Mouse (Mus musculus): ENCODE results near the gene 4930562C15Rik.

DNA sequence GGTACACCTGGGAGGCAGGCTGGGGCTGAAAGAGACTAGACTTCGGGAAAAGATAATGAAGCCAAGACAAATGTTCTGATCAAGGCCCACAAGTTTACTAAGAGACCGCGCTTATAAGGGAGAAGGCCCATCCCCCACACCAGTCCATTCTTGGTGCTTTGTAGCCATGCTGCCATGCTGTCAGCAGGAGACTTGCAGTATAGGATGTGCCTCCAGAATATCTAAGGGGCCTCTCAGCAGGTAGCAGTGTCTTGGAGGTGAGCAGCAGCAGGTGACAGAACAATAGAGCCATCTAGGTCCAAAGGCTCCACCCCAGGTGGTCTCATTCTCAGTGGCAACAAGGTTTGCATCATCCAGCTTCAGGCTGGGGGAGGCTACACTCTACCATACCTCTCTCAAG lies 16.9 kb upstream of the 4930562C15Rik start:
- no peak for TF ChIP-seq POLR2A (IDR thresholded peaks at IDR 0.05; ENCODE audit: low read depth, low read length)
- no peak for TF ChIP-seq CTCF (IDR thresholded peaks at IDR 0.05; ENCODE audit: borderline replicate concordance, insufficient read depth, low read length)
